Mouse (Mus musculus) heart, postnatal 36 days (tissue): ENCODE results near the gene Dnajc8. TPM values are rescaled to one million over a fixed set of nuclear protein-coding genes. Genes with fewer than 3 reads are reported as not detected.
A peak's percentile ranks its signal among the peaks of the same experiment; 100 is the strongest.
"Not testable (repeated sequence)": the region's sequence is repeated elsewhere in the genome, so short reads cannot be mapped to it uniquely, and the experiment has no call there.

ENCODE experiments used
- DNase-seq, 2 experiments: peaks; one replicate each; pipeline ENCODE4 v3.0.0; 2021 to 2022
- intact Hi-C: fragments of 180-260 bp; cut with DNase I; formaldehyde crosslinking; loops from one replicate; pipeline ENCODE4 v1.15.1; 2025
- total RNA-seq, 2 experiments: library from RNA; stranded (reverse); gene quantifications; 2 replicates each; pipeline ENCODE4 v1.2.3; 2021

Dnajc8 gene
- total RNA-seq, 2 experiments from 2014 or later, result 50.9 to 63.2 TPM

- DNase-seq, result no peak
- intact Hi-C loops, result loop anchor here (2.0 kb wide), 1 partner anchor 80 kb away; no protein-coding TSS in a partner anchor
Observed at GRCm38 (mm10) chr4:132554653-132555052, 19.3 kb downstream of the Dnajc8 start.

GRCm38 (mm10) chr4:132555550-132555949 lies 20.2 kb downstream of the Dnajc8 start:
- not testable (repeated sequence) for DNase-seq
- intact Hi-C loops, result loop anchor here (2.0 kb wide), 1 partner anchor 79 kb away; no protein-coding TSS in a partner anchor

- intact Hi-C loops, result no loop called here
- DNase-seq, result no peak
Observed at GRCm38 (mm10) chr4:132563261-132563660, 27.9 kb downstream of the Dnajc8 start.

GRCm38 (mm10) chr4:132563965-132564364 lies 28.6 kb downstream of the Dnajc8 start, which contains the start of gene Ptafr:
Ptafr (plus strand) TSS chr4:132564067.
- intact Hi-C loops, result no loop called here
- DNase-seq, result peak; percentile 39 to 49

- intact Hi-C loops, result no loop called here
- DNase-seq, result no peak
Observed at GRCm38 (mm10) chr4:132565089-132565747, 29.9 kb downstream of the Dnajc8 start.

GRCm38 (mm10) chr4:132567361-132567779 lies 32.0 kb downstream of the Dnajc8 start:
- intact Hi-C loops, result no loop called here

GRCm38 (mm10) chr4:132569115-132569514 lies 33.8 kb downstream of the Dnajc8 start:
- intact Hi-C loops, result no loop called here
- no peak for DNase-seq

More at GRCm38 (mm10) chr4:132567361-132567779, 32.0 kb downstream of the Dnajc8 start:
- peak; percentile 23 to 25 for DNase-seq

- intact Hi-C loops, result no loop called here
Observed at GRCm38 (mm10) chr4:132571190-132571589, 35.8 kb downstream of the Dnajc8 start.

GRCm38 (mm10) chr4:132573327-132573726 lies 38.0 kb downstream of the Dnajc8 start:
- intact Hi-C loops, result no loop called here

More at GRCm38 (mm10) chr4:132571190-132571589, 35.8 kb downstream of the Dnajc8 start:
- DNase-seq, result no peak

GRCm38 (mm10) chr4:132574809-132575347 lies 39.5 kb downstream of the Dnajc8 start:
- intact Hi-C loops, result no loop called here
- no peak for DNase-seq

More at GRCm38 (mm10) chr4:132573327-132573726, 38.0 kb downstream of the Dnajc8 start:
- peak in 1 of 2 experiments; percentile 28 for DNase-seq

GRCm38 (mm10) chr4:132583781-132584180 lies 48.4 kb downstream of the Dnajc8 start:
- no peak for DNase-seq
- intact Hi-C loops, result no loop called here

- no peak for DNase-seq
- intact Hi-C loops, result no loop called here
Observed at GRCm38 (mm10) chr4:132584975-132585374, 49.6 kb downstream of the Dnajc8 start.

GRCm38 (mm10) chr4:132586282-132586681 lies 50.9 kb downstream of the Dnajc8 start:
- DNase-seq, result no peak
- intact Hi-C loops, result no loop called here

GRCm38 (mm10) chr4:132588512-132588911 lies 53.2 kb downstream of the Dnajc8 start:
- no peak for DNase-seq
- intact Hi-C loops, result no loop called here

GRCm38 (mm10) chr4:132590642-132591041 lies 55.3 kb downstream of the Dnajc8 start:
- intact Hi-C loops, result no loop called here
- DNase-seq, result no peak

GRCm38 (mm10) chr4:132592958-132593357 lies 57.6 kb downstream of the Dnajc8 start:
- intact Hi-C loops, result no loop called here
- no peak for DNase-seq

- intact Hi-C loops, result no loop called here
- no peak for DNase-seq
Observed at GRCm38 (mm10) chr4:132594191-132594590, 58.8 kb downstream of the Dnajc8 start.

GRCm38 (mm10) chr4:132598861-132599260 lies 63.5 kb downstream of the Dnajc8 start:
- intact Hi-C loops, result no loop called here
- no peak for DNase-seq

GRCm38 (mm10) chr4:132599764-132600163 lies 64.4 kb downstream of the Dnajc8 start:
- intact Hi-C loops, result no loop called here
- DNase-seq, result no peak

- DNase-seq, result no peak
- intact Hi-C loops, result no loop called here
Observed at GRCm38 (mm10) chr4:132600465-132600864, 65.1 kb downstream of the Dnajc8 start.

GRCm38 (mm10) chr4:132601242-132601641 lies 65.9 kb downstream of the Dnajc8 start:
- DNase-seq, intact Hi-C loops: not testable (repeated sequence)
